Mouse (Mus musculus): Measurements from ENCODE around the gene Krt13.

Gene Krt13

GRCm38 (mm10) chr11:100124901-100125300 is 3.5 kb upstream of the Krt13 start:
- in situ Hi-C loops (cut with MboI; ENCODE audit: low pct_unique_long_range_greater_than_20kb in 1 of 2, low sequenced_read_pairs in 2 of 2, unreplicated experiment in 1 of 2): no loop called here

DNA sequence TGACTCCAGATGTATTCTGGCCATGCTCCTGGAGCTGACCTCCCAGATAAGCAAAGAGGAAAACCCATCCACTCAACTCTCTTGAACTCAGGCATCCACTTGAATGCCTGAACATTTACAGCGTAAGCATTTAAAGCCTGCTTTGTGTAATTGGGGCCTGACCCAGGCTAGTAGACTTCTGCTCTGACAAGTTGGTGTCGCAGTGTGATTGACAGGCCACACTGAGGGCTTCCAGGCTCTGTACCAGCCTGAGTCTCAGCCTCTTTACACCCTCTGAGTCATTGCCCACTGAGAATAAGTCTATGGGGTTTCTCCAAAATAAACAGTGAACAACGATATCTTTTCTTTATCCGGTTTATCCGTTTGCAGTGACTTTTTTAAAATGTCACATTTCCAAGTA is 1.0 kb downstream of the Krt13 start:
- in situ Hi-C loops (cut with MboI; ENCODE audit: low pct_unique_long_range_greater_than_20kb in 1 of 2, low sequenced_read_pairs in 2 of 2, unreplicated experiment in 1 of 2): no loop called here

- in situ Hi-C loops (cut with MboI; ENCODE audit: low pct_unique_long_range_greater_than_20kb in 1 of 2, low sequenced_read_pairs in 2 of 2, unreplicated experiment in 1 of 2): no loop called here
Observed at GRCm38 (mm10) chr11:100113742-100114029, 7.7 kb downstream of the Krt13 start.

GRCm38 (mm10) chr11:100112935-100113741 is 8.2 kb downstream of the Krt13 start:
- in situ Hi-C loops (cut with MboI; ENCODE audit: low pct_unique_long_range_greater_than_20kb in 1 of 2, low sequenced_read_pairs in 2 of 2, unreplicated experiment in 1 of 2): no loop called here

DNA sequence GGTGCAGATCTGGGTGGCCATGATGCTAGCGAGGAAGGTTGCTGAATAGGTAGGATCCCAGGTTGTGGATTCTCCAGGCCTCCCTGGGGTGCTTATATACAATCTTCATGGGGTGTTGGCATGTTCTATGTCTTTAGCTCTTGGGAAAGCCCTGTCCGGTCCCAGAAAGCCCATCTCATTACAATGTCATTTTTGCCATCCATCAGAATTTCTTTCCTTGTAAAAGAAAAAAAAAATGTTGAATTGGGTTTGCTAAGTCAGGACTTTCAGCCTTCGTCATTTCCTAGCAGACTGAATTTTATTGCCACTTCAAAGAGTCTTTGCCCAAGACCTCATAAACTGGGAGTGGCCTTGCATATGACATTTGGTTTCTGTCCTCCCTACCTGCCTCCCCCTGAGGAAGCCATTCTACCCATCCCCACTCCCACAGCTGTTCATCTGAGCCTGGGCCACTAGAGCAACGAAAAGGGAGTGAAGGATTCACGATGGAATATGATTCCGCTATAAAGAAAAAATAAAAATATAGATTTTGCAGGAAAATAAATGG is 15.7 kb downstream of the Krt13 start, which contains the start of gene Krt36:
Gene Krt36 (minus strand): TSS at position 51 of the 547 bp plus-strand sequence.
- in situ Hi-C loops (cut with MboI; ENCODE audit: low pct_unique_long_range_greater_than_20kb in 1 of 2, low sequenced_read_pairs in 2 of 2, unreplicated experiment in 1 of 2): no loop called here

DNA sequence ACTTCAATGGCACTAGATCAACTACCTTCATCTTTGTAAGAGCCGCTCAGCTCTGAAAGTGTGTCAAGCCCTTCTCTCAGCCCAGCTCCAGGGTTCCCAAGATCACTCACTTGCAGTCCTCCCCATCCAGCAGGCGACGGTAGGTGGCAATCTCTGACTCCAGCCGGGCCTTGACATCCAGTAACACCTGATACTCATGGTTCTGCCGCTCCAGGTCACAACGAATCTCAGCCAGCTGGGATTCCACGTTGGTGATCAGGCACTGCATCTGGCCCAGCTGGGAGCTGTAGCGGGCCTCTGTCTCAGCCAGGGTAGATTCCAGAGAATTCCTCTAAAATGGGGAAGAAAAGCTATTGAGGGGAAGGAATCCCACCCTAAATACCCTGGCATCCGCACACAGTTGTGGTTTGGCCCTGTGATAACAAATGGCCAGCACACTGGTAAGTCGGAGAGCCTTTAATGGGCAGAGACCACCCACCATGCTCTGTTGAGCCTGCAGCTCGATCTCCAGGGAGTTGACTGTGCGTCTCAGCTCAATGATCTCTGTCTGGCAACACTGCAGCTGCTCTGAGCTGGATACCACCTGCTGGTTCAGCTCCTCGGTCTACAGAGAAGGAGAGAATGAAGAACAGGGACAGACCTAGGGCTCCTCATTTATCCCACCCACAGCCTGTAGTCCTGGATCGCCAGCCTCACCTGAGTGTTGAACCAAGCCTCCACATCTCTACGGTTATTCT is 18.5 kb downstream of the Krt13 start:
- in situ Hi-C loops (cut with MboI; ENCODE audit: low pct_unique_long_range_greater_than_20kb in 1 of 2, low sequenced_read_pairs in 2 of 2, unreplicated experiment in 1 of 2): no loop called here

- in situ Hi-C loops (cut with MboI; ENCODE audit: low pct_unique_long_range_greater_than_20kb in 1 of 2, low sequenced_read_pairs in 2 of 2, unreplicated experiment in 1 of 2): no loop called here
Observed at GRCm38 (mm10) chr11:100100391-100100790, 21.0 kb downstream of the Krt13 start.

DNA sequence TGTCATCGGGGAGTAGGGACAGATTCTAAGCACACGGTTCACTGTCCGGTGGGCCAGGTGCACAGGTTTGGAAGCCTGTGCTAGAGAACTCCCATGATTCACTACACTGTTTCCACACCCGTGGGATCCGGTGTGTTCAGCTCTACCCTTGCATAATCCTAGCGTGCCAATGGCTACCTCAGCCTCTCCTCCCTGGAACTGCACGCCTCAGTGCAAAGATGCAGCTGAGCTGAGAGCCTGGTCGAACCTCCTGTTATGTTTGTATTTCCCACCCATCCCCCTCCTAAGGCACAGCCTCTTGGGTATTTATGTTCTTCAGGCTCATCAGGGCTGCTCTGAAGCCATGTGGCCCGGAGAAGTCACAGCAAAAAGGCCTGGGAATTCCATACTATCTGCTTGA is 23.5 kb downstream of the Krt13 start:
- in situ Hi-C loops (cut with MboI; ENCODE audit: low pct_unique_long_range_greater_than_20kb in 1 of 2, low sequenced_read_pairs in 2 of 2, unreplicated experiment in 1 of 2): no loop called here

DNA sequence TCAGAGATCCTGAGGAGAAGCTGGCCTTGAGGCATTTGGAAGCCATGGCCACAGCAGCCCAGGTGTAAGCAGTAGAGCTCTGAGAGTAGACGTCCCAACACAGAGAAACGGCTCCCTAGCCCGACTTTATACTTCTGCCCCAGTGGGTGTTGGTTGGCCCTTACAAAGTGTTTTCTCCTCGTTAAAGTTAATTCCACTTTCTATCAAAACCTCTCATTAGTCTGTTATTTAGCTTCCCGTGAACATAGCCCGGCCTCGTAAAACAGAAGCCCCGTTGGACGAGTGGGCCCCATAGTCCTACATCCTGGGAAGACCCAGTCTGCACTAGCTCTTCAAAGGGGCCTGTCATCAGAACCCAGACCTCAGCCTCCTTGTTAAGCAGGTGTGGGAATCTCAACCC is 25.2 kb downstream of the Krt13 start, which contains the start of gene Krt35:
Gene Krt35 (minus strand): TSS at position 101 of the 400 bp plus-strand sequence.
- in situ Hi-C loops (cut with MboI; ENCODE audit: low pct_unique_long_range_greater_than_20kb in 1 of 2, low sequenced_read_pairs in 2 of 2, unreplicated experiment in 1 of 2): no loop called here

DNA sequence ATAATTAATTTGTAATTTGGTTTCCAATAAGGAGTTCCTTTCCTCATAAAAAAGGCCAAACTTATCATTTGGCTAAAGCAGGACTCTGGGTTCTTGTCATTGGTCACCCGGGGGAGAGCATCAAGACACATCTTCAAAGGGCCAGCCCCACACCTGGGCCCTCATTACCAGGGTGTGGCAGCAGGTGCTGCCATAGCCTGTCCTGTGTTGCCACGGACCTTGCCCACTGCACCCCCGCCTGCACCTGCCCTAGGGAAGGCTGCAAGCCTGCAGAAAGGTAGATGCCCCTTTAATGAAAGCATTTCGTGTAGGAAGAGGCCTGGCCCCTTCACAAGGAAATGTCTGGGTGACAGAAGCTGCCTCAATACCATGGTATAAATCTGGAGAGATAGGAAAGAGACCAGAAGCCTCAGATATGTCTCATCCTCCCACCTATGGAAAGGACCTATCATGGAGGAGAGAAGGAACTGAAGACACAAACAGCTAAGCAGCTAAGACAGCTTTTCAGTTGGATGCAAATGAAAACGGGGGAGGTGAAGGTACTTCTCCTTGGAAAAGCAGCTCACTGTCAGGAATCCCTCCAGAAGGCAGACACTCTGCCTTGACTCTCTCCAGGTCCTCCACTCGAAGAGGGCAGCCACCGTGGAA is 32.9 kb downstream of the Krt13 start:
- in situ Hi-C loops (cut with MboI; ENCODE audit: low pct_unique_long_range_greater_than_20kb in 1 of 2, low sequenced_read_pairs in 2 of 2, unreplicated experiment in 1 of 2): no loop called here

GRCm38 (mm10) chr11:100087861-100088260 is 33.5 kb downstream of the Krt13 start, which contains the start of gene Krt32:
Krt32 (minus strand) TSS chr11:100088226.
- in situ Hi-C loops (cut with MboI; ENCODE audit: low pct_unique_long_range_greater_than_20kb in 1 of 2, low sequenced_read_pairs in 2 of 2, unreplicated experiment in 1 of 2): no loop called here

DNA sequence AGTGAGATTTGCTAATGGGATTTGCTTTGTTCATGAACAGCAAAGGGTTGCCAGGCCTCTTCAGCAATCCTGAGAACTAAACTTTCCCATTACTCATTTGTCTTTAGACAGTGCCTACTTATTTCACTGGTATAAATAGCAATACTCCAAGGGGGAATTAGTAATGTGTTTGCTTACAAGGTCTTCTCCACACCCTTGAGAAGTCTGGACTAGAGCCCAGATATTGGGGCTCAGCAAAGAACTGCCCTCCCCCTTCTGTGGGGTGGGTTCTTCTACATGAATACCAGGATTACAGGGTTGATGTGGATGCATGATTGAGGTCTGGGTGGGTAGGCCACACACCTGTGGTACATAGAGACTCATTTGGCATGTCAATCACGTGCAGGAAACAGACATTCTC is 47.5 kb downstream of the Krt13 start:
- in situ Hi-C loops (cut with MboI; ENCODE audit: low pct_unique_long_range_greater_than_20kb in 1 of 2, low sequenced_read_pairs in 2 of 2, unreplicated experiment in 1 of 2): no loop called here
